Mouse (Mus musculus): ENCODE measurements around the gene Cenpm. TPM values are rescaled to one million over a fixed set of nuclear protein-coding genes. Genes with fewer than 3 reads are reported as not detected.

The Cenpm gene
- polyA plus RNA-seq, 1 experiment, result 3.4 TPM

- TF ChIP-seq CTCF (IDR thresholded peaks at IDR 0.05; ENCODE audit: insufficient read depth, low read length) (no peak), POLR2A (IDR thresholded peaks at IDR 0.05; ENCODE audit: borderline replicate concordance, extremely low read depth, low read depth, low read length) (no peak)
- 83% methylated on average over 6 of the region's 6 CpGs for WGBS
- DNase-seq, result no peak
- Histone ChIP-seq H3K4me3 (replicated peaks; ENCODE audit: extremely low read depth, low read depth, low read length) (no peak overlapping the region), H3K4me1 (ENCODE audit: control insufficient read depth, insufficient read depth, low read length) (no peaks in the 10 kb centered on the region)
Observed at GRCm38 (mm10) chr15:82202086-82202485, 42.5 kb downstream of the Cenpm start.

DNA sequence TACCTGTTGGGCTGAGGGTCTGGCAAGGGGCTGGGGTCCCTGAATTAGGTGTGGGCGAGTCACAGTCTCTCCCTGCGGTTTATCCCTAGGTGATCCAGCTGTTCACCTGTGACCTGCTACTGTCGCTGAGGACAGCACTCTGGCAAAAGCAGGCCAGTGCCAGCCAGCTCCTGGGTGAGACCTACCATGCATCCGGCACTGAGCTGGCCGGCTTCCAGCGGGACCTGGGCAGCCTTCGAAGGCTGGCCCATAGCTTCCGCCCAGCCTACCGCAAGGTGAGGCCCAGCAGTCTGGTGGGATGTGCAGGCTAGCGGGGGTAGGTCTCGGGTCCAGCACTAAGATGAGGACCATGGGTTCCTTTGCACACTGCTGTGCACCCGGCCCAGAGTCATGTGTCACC lies 45.0 kb downstream of the Cenpm start:
- no peak for DNase-seq

GRCm38 (mm10) chr15:82198342-82198741 lies 46.2 kb downstream of the Cenpm start:
- no peak for DNase-seq
- 72% methylated on average over 7 of the region's 7 CpGs for WGBS
- H3K4me1 ChIP-seq (ENCODE audit: control insufficient read depth, insufficient read depth, low read length), result no peaks in the 10 kb centered on the region
- TF ChIP-seq CTCF (IDR thresholded peaks at IDR 0.05; ENCODE audit: insufficient read depth, low read length) (no peak), POLR2A (IDR thresholded peaks at IDR 0.05; ENCODE audit: borderline replicate concordance, extremely low read depth, low read depth, low read length) (no peak)
- no peak overlapping the region for H3K4me3 ChIP-seq (replicated peaks; ENCODE audit: extremely low read depth, low read depth, low read length)

More for the DNA sequence above, 45.0 kb downstream of the Cenpm start:
- H3K4me1 ChIP-seq (ENCODE audit: control insufficient read depth, insufficient read depth, low read length), result no peaks in the 10 kb centered on the region
- H3K4me3 ChIP-seq (replicated peaks; ENCODE audit: extremely low read depth, low read depth, low read length), result no peak overlapping the region
- WGBS, result 80% methylated on average over 12 of the region's 12 CpGs
- TF ChIP-seq CTCF (IDR thresholded peaks at IDR 0.05; ENCODE audit: insufficient read depth, low read length), result no peak
- no peak for TF ChIP-seq POLR2A (IDR thresholded peaks at IDR 0.05; ENCODE audit: borderline replicate concordance, extremely low read depth, low read depth, low read length)

- WGBS, result 88% methylated on average over 11 of the region's 11 CpGs
- TF ChIP-seq POLR2A (IDR thresholded peaks at IDR 0.05; ENCODE audit: borderline replicate concordance, extremely low read depth, low read depth, low read length), result no peak
- no peak for TF ChIP-seq CTCF (IDR thresholded peaks at IDR 0.05; ENCODE audit: insufficient read depth, low read length)
- DNase-seq, result no peak
Observed at GRCm38 (mm10) chr15:82197937-82198336, 46.6 kb downstream of the Cenpm start.

GRCm38 (mm10) chr15:82197246-82197750 lies 47.2 kb downstream of the Cenpm start:
- no peak overlapping the region for H3K4me3 ChIP-seq (replicated peaks; ENCODE audit: extremely low read depth, low read depth, low read length)
- WGBS, result 87% methylated on average over 10 of the region's 10 CpGs
- no peak for DNase-seq
- no peaks in the 10 kb centered on the region for H3K4me1 ChIP-seq (ENCODE audit: control insufficient read depth, insufficient read depth, low read length)
- TF ChIP-seq CTCF (IDR thresholded peaks at IDR 0.05; ENCODE audit: insufficient read depth, low read length) (no peak), POLR2A (IDR thresholded peaks at IDR 0.05; ENCODE audit: borderline replicate concordance, extremely low read depth, low read depth, low read length) (no peak)

More at GRCm38 (mm10) chr15:82197937-82198336, 46.6 kb downstream of the Cenpm start:
- H3K4me3 ChIP-seq (replicated peaks; ENCODE audit: extremely low read depth, low read depth, low read length), result no peak overlapping the region
- H3K4me1 ChIP-seq (ENCODE audit: control insufficient read depth, insufficient read depth, low read length), result no peaks in the 10 kb centered on the region

- WGBS, result 81% methylated on average over 12 of the region's 12 CpGs
- TF ChIP-seq CTCF (IDR thresholded peaks at IDR 0.05; ENCODE audit: insufficient read depth, low read length) (no peak), POLR2A (IDR thresholded peaks at IDR 0.05; ENCODE audit: borderline replicate concordance, extremely low read depth, low read depth, low read length) (no peak)
- DNase-seq, result no peak
- Histone ChIP-seq H3K4me3 (replicated peaks; ENCODE audit: extremely low read depth, low read depth, low read length) (no peak overlapping the region), H3K4me1 (ENCODE audit: control insufficient read depth, insufficient read depth, low read length) (no peaks in the 10 kb centered on the region)
Observed at GRCm38 (mm10) chr15:82196300-82196699, 48.2 kb downstream of the Cenpm start.

DNA sequence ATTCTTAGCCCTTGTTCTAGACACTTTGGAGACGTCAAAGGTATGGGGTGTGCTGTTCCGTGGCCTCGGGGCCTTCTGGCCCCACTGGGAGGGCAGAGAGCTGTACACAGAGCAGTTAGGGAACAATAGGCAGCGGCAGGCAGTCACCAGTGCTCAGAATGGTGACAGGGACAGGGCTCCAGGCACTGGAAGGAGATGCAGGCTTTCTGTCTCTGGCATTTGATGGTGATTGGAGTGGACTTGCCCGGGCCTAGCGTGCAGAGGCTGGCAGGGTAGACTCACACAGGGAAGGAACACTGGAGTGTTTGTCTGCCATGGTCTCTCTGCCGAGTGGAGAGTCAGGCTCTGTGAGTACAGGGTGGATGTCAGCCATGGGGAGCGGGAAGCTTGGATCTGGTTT lies 51.9 kb downstream of the Cenpm start:
- Histone ChIP-seq H3K4me3 (replicated peaks; ENCODE audit: extremely low read depth, low read depth, low read length) (no peak overlapping the region), H3K4me1 (ENCODE audit: control insufficient read depth, insufficient read depth, low read length) (no peaks in the 10 kb centered on the region)
- TF ChIP-seq POLR2A (IDR thresholded peaks at IDR 0.05; ENCODE audit: borderline replicate concordance, extremely low read depth, low read depth, low read length) (no peak), CTCF (IDR thresholded peaks at IDR 0.05; ENCODE audit: insufficient read depth, low read length) (no peak)
- 90% methylated on average over 8 of the region's 8 CpGs for WGBS
- DNase-seq, result no peak

DNA sequence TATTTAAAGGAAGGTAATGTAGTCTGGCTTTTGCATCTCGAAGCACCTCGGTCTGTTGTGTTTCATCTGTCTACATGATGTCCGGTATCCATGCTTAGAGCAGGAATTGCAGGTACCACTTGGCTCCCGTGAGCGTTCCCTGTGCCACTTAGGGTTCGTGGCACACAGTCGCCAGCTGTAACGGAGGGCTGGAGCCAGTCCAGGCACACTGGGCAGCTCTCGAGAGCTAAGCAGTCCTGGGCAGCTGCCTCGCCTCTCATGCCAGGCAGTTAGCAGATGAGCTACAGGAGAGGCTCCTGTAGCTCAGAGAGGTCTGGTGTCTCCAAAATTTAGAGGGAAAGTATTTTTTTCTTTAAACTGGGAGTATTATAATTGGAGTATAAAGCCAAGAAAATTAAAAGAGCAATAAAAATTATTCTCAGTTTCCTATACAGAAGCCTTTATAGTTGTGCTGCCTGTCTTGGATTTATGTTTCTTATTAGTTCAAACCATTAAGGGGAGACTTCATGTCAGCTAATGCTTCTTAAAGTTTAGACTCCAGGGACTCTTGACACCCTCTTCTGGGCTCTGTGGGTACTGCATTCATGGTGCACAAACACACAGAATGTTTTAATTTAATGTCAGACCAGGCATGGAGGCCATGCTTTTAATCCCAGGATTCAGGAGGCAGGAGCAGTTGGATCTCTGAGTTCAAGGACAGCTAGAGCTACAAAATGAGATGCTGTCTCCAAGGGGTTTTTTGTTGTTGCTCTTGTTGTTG lies 55.9 kb downstream of the Cenpm start:
- no peak overlapping the region for H3K4me3 ChIP-seq (replicated peaks; ENCODE audit: extremely low read depth, low read depth, low read length)
- TF ChIP-seq CTCF (IDR thresholded peaks at IDR 0.05; ENCODE audit: insufficient read depth, low read length), result no peak
- TF ChIP-seq POLR2A (IDR thresholded peaks at IDR 0.05; ENCODE audit: borderline replicate concordance, extremely low read depth, low read depth, low read length), result no peak
- no peaks in the 10 kb centered on the region for H3K4me1 ChIP-seq (ENCODE audit: control insufficient read depth, insufficient read depth, low read length)
- 87% methylated on average over 10 of the region's 10 CpGs for WGBS
- no peak for DNase-seq

DNA sequence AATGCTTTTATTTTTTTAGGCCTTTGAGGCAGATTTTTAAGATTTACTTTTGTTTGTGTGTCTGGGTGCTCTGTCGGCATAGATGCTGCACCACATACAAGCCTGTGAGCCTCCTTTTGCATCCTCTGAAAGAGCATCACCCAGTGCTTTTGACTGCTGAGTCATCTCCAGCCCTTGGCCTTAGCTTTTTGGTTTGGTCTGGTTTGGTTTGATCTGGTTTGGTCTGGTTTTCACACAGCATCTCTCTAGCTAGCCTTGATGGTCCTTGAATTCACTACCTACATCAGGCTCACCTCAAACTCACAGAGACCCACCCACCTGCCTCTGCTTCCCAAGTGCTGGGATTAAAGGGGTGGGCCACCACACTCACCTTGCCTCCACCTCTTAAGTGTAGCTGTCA lies 56.6 kb downstream of the Cenpm start:
- no peaks in the 10 kb centered on the region for H3K4me1 ChIP-seq (ENCODE audit: control insufficient read depth, insufficient read depth, low read length)
- 92% methylated on average over 1 of the region's 1 CpGs for WGBS
- no peak overlapping the region for H3K4me3 ChIP-seq (replicated peaks; ENCODE audit: extremely low read depth, low read depth, low read length)
- DNase-seq, result no peak
- TF ChIP-seq CTCF (IDR thresholded peaks at IDR 0.05; ENCODE audit: insufficient read depth, low read length) (no peak), POLR2A (IDR thresholded peaks at IDR 0.05; ENCODE audit: borderline replicate concordance, extremely low read depth, low read depth, low read length) (no peak)

DNA sequence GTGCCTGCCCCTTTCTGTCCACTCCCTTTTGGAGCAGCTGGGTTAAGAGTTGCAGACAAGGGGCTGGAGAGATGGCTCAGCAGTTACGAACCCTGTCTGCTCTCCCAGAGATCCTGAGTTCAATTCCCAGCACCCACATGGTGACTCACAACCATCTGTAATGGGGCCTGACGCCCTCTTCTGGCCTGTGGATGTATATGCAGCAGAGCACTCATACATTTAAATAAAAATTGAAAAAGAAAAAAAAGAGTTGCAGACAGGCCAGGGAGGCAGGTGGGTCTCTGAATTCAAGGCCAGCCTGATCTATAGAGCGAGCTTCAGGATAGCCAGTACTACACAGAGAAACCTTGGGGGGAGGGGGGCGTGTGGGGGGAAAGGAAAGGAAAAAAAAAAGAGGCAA lies 57.1 kb downstream of the Cenpm start:
- H3K4me1 ChIP-seq (ENCODE audit: control insufficient read depth, insufficient read depth, low read length), result no peaks in the 10 kb centered on the region
- no peak for TF ChIP-seq CTCF (IDR thresholded peaks at IDR 0.05; ENCODE audit: insufficient read depth, low read length)
- TF ChIP-seq POLR2A (IDR thresholded peaks at IDR 0.05; ENCODE audit: borderline replicate concordance, extremely low read depth, low read depth, low read length), result no peak
- no peak for DNase-seq
- WGBS, result 85% methylated on average over 4 of the region's 4 CpGs
- H3K4me3 ChIP-seq (replicated peaks; ENCODE audit: extremely low read depth, low read depth, low read length), result no peak overlapping the region
